Mouse (Mus musculus) frontal cortex, postnatal 14 days (tissue): Measurements from ENCODE around the gene Gpr45.

Source experiments
- DNase-seq, 2 experiments: peaks; one replicate each; pipeline ENCODE4 v3.0.0; 2022; ENCODE audit warnings: low spot score in 2 of 2

The Gpr45 gene

DNA sequence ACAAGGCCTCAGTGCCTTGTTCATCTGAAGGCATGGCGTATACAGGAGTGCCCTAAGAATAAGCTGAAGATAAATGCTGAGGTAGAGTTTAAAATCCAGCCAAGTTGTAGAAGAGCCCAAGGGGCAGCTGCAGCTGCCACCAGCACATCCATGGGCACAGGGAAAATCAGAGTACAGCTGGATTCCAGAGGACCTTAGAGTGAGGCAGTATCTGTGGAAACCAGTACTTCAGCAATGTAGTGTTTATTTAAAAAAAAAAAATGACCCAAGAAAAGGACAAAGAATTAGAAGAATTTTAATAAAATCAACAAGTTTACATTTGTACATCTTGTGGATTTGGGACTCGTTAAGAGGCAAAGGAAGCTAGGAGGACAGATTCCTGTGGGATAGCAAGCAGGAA, 94.3 kb downstream of the Gpr45 start:
- no peak for DNase-seq

DNA sequence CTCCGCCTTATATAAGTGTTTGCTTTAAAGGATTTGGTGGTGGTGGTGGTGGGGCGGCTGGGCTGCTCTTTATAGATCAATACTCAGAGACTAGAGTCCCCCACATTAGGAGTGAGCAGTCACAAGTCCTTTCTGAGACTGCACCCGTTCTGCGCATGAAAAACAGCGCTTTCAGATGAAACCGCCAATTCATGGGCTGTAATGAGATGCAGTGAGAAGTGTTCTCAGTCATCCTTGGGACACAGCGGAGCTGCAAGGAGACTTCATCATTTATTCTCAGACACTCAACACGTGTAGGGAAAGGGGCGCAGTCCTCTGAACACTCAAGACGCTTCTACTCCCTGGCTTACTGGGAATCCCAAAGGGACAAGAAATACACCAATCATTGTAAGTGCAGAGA, 95.1 kb downstream of the Gpr45 start:
- DNase-seq: no peak

DNA sequence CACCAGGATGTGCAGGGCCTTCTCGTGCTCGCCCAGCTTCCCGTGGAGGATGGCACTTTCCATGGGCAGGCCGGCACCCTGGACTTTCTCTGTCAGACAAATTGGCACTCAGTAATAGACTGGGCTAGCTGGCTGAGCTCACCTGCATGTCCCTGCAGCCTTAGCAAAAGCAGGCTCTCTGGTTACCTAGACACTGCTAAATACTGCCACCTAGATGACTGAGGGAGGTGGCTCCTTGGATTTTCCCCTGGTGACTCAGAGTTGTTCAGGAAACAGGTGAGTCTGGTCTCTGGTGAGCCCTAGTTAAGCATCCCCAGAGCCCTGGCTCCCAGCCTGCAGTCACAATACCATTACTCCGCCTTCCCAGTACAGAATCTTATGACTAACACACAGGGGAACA, 99.2 kb downstream of the Gpr45 start:
- no peak for DNase-seq

DNA sequence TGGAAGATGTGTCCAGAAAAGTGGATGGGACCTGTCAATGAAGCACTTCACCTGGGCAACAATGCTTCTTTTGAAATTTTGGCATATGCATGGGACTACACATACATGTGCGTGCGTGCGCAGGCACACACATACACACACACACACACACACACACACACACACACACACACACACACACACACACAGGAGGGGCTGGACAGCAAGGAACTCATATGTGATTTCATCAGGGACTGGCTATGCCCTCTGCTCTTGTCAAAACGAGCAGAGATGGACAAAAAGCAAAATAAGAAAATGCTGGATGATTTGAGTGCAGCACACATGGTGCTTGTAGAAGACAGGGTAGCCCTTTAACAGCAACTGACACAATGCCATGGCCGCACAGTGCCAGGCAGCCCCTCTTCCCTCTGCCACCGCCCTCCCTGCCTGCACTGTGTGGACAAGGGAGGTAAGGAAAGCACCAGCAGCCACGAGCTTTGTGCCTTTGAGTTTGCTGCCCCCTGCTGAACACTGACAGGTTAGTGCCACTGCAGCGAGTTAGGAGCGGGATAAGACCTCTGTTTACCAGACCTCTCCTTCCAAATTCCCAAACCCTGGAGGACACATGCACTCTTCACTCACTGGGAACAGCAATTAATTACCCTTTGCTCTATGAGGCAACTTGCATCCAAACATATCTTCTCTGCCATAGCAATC, 113.1 kb downstream of the Gpr45 start:
- DNase-seq: peak; percentile 44 to 70

DNA sequence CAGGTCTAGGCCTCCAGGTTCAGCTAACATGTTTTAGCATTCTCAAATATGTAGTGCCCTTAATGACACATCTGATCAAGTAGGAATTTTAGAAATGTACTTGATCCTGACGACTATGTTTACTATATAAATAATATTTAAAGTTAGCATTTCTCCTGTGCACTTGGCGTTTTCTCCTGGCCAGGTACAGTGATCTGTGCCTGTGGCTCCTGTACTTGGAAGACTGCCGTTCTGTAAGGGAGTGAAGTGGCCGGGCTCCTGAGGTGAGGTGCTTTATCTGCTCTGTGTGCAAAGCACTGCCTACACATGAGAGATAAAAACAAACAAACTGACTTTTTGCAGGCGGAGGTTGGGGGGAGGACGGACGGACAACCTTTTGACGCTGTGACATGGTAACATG, 113.9 kb downstream of the Gpr45 start:
- no peak for DNase-seq

- no peak for DNase-seq
Observed at GRCm38 (mm10) chr1:43067551-43067950, 114.9 kb downstream of the Gpr45 start.

- no peak for DNase-seq
Observed at GRCm38 (mm10) chr1:43070726-43071125, 118.1 kb downstream of the Gpr45 start.

GRCm38 (mm10) chr1:43072028-43072427, 119.4 kb downstream of the Gpr45 start:
- no peak for DNase-seq

GRCm38 (mm10) chr1:43072561-43072960, 119.9 kb downstream of the Gpr45 start:
- no peak for DNase-seq

- DNase-seq: no peak
Observed at GRCm38 (mm10) chr1:43074791-43075190, 122.1 kb downstream of the Gpr45 start.

DNA sequence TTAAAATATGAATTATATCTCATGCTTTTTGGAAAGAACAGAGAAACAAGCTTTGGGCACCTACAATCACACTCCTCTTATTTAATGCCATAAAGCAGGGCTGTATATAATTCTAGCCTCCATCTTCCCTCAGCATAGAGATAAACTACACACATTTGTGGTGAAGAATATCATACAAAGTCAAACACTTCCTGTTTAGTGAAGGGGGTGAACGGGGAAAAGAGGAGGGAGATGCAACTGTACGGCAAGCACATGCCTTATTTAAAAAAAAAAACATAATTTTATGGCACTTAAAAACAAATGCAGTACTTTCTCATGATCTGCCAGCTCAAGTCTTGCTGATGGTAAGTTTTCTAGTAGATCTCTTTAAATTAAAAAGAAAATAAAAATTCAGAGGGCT, 125.5 kb downstream of the Gpr45 start:
- no peak for DNase-seq

DNA sequence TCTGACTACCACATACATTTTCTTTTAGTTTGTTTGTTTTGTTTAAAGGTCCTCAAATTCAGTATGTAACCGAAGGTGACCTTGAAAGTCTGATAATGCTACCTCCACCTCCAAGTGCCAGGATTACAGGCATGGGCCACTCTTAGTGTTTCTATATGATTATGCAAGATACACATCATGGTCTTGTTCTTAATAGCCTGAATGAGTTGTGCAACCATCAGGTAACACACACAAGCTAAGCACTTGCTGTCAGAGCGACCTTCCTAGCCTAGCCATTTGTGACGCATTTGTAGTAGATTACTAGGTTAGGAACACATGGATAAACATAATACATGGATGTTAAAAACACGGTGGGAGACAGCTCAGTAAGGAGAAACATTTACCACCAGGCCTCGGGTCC, 130.3 kb downstream of the Gpr45 start:
- no peak for DNase-seq
